Mouse (Mus musculus): ENCODE results near the gene A2m. TPM values are rescaled to one million over a fixed set of nuclear protein-coding genes. Genes with fewer than 3 reads are reported as not detected.

A2m gene
- polyA plus RNA-seq, 1 experiment from 2014 or later = 1.2 TPM

DNA sequence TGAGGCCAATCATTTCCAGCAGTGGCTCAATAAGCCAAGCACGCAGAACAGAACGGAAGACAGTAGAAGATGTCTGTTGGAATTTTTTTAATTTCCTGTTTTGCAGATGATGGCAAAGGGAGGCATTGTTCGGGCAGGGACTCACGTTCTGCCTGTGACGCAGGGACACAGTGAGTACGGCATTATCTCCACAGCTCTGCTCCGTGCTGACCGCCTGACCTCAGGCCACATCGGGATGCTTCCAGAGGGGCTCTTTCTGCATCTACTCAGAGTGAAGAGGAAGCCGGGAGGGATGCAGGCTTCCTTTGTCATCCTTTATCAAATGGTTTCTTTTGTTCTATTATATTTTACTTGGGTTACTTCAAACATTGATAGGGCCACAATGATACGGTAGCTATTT lies 13.3 kb downstream of the A2m start:
- no peaks in the 10 kb centered on the region for H3K9me3 ChIP-seq (replicated peaks; ENCODE audit: control insufficient read depth, low read length)
- no peak overlapping the region for H3K9ac ChIP-seq (ENCODE audit: low read depth, low read length)
- H3K27me3 ChIP-seq (ENCODE audit: control insufficient read depth, insufficient read depth, low read length) = no peaks in the 10 kb centered on the region
- no peaks in the 10 kb centered on the region for H3K36me3 ChIP-seq (ENCODE audit: control insufficient read depth, insufficient read depth, low read length)
- H3K4me1 ChIP-seq (ENCODE audit: control insufficient read depth, insufficient read depth, low read length) = no peaks in the 10 kb centered on the region
- H3K27ac ChIP-seq (ENCODE audit: low read depth, low read length) = no peak overlapping the region
- H3K4me3 ChIP-seq (ENCODE audit: low read depth, low read length) = no peak overlapping the region
- WGBS (ENCODE audit: insufficient replicate concordance) = 56% methylated on average over 11 of the region's 11 CpGs
- H3K4me2 ChIP-seq = no peak overlapping the region
- no peak for ATAC-seq (replicated peaks; ENCODE audit: insufficient number of reproducible peaks, low FRiP score, low TSS enrichment)

Other genes starting within 250 kb of the A2m start
- 0.04 TPM in 1 of 2 replicates, not detected in the other for gene Iqsec3, start 161.7 kb upstream of the A2m start, polyA plus RNA-seq (2014; fragmentation: Nextera tagmentation; extraction: Ambion mirVana)
- not detected in 2 replicates for gene Gm7298, start 97.6 kb downstream of the A2m start, polyA plus RNA-seq (2014; fragmentation: Nextera tagmentation; extraction: Ambion mirVana)
- gene Mug1, start 203.2 kb downstream of the A2m start, polyA plus RNA-seq (2014; fragmentation: Nextera tagmentation; extraction: Ambion mirVana) = 0.11 and 0.26 TPM in 2 replicates

Data from heart, embryonic 11.5 days (tissue).